Mouse (Mus musculus) heart, postnatal 0 days (tissue): ENCODE measurements around the gene Cd300lf.

Experiments used
- CTCF ChIP-seq: IDR thresholded peaks from 2 replicates; pipeline ENCODE4 v1.5.1; 2016; ENCODE audit warnings: antibody characterized with exemption, control low read depth, low read depth
- EP300 ChIP-seq: IDR thresholded peaks from 2 replicates; pipeline ENCODE4 v1.6.1; 2016; ENCODE audit warnings: antibody characterized with exemption, low read depth

GRCm38 (mm10) chr11:115092140-115092539, 41.7 kb downstream of the Cd300lf start:
- TF ChIP-seq CTCF: no peak
- TF ChIP-seq EP300: no peak
